Mouse (Mus musculus): Measurements from ENCODE around the gene C1qtnf7. TPM values are rescaled to one million over a fixed set of nuclear protein-coding genes. Genes with fewer than 3 reads are reported as not detected.

Gene C1qtnf7
- polyA plus RNA-seq, 1 experiment from 2014 or later, result 3.8 TPM

DNA sequence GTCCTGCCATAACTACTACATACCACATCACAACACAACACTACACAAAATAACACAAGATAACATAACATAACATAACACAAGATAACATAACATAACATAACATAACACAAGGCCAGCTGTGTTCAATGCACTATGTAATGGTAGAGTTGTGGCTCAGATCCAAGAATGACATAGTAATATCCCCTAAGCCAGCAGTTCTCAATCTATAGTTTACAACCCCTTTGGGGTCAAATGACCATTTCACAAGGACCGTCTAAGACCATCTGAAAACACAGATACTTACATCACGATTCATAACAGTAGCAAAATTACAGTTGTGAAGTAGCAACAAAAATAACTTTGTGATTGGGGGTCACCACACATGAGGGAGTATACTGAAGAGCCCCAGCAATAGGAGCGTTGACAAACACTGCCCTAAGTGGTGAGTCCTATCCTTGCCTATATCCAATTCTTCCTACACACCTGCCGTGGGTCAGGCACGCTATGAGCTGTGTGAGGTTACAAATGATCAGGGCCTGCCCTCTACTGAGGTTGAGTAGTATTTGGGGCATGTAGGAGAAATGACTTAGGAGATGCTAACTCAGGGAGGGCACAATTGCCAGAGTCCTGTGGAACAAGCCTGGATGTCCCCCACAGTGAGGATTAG lies 73.6 kb downstream of the C1qtnf7 start:
- no peak for TF ChIP-seq CTCF (IDR thresholded peaks at IDR 0.05; ENCODE audit: low read depth)
- ATAC-seq, result no peak
- Histone ChIP-seq H3K4me3 (ENCODE audit: low read depth, low read length) (no peak overlapping the region), H3K27ac (ENCODE audit: low read depth, low read length) (no peak overlapping the region), H3K27me3 (replicated peaks; ENCODE audit: control insufficient read depth, insufficient read depth, low read length) (no peaks in the 10 kb centered on the region), H3K36me3 (ENCODE audit: control insufficient read depth, insufficient read depth) (no peaks in the 10 kb centered on the region), H3K9me3 (ENCODE audit: control insufficient read depth) (no peaks in the 10 kb centered on the region), H3K4me2 (replicated peaks; ENCODE audit: low read depth) (no peak overlapping the region), H3K9ac (ENCODE audit: low read depth, low read length) (no peak overlapping the region), H3K4me1 (replicated peaks; ENCODE audit: control insufficient read depth, insufficient read depth, low read length) (no peaks in the 10 kb centered on the region)
- WGBS, result 79% methylated on average over 5 of the region's 5 CpGs

DNA sequence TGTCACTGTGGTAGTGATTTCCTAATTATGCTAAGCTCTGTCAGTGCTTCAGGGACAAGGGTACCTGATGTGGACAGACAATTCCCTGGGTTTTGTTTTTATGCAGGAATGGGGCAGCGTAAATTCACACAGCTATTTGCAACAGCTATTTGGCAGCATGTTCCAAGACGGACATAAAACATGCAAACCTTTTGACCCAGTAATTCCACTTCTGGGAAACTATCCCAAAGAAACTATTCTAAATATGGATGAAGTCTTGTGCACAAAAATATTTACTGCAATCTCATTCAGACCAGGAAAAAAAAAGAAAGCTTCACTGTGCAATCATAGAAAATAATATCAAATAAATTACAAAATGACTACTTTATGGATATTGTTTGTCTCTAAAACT lies 74.1 kb downstream of the C1qtnf7 start:
- Histone ChIP-seq H3K9ac (ENCODE audit: low read depth, low read length) (no peak overlapping the region), H3K27me3 (replicated peaks; ENCODE audit: control insufficient read depth, insufficient read depth, low read length) (no peaks in the 10 kb centered on the region), H3K4me1 (replicated peaks; ENCODE audit: control insufficient read depth, insufficient read depth, low read length) (no peaks in the 10 kb centered on the region), H3K4me2 (replicated peaks; ENCODE audit: low read depth) (no peak overlapping the region), H3K9me3 (ENCODE audit: control insufficient read depth) (no peaks in the 10 kb centered on the region), H3K27ac (ENCODE audit: low read depth, low read length) (no peak overlapping the region), H3K36me3 (ENCODE audit: control insufficient read depth, insufficient read depth) (no peaks in the 10 kb centered on the region), H3K4me3 (ENCODE audit: low read depth, low read length) (no peak overlapping the region)
- ATAC-seq, result no peak
- TF ChIP-seq CTCF (IDR thresholded peaks at IDR 0.05; ENCODE audit: low read depth), result no peak
- WGBS, result 61% methylated on average over 2 of the region's 2 CpGs

DNA sequence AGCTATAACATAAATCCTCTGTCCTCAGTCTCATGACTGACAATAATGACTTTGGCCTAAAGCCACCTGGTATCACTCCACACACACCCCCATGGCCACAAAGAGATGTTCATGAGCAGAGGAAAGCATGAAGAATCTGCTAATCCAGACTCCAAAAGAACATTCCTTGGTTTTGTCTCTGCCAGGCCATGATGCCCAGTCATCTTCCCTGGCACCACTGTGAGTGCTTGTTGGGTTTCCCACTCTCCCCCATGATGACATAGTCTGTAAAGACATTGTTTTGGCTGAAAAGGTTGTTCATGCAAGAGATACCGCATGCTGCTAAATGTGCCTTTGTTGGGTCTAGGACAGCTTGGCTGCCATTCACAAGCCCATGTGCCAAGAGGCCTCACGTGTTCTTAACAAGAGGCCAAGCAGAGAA lies 75.0 kb downstream of the C1qtnf7 start:
- Histone ChIP-seq H3K4me1 (replicated peaks; ENCODE audit: control insufficient read depth, insufficient read depth, low read length) (no peaks in the 10 kb centered on the region), H3K9me3 (ENCODE audit: control insufficient read depth) (no peaks in the 10 kb centered on the region)

DNA sequence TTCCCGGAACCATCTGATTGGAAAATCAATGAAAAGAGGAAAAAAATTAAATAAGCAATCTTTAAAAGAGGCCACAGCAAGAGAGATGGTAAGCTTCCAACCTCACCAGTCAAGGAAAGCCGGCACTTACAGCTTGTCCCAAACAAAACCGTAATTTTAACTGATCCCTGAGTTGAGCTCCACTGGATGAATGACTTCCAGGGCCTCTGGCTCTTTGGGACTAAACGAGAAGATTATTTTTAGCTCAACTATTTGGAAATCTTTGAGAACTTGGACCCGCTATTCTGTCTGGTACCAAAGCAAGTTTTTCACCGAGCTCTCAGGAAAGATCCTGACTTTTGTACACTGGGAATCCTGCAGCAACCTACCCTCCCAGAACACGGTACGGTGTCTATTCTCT lies 86.3 kb downstream of the C1qtnf7 start:
- Histone ChIP-seq H3K4me2 (replicated peaks; ENCODE audit: low read depth) (no peak overlapping the region), H3K27ac (ENCODE audit: low read depth, low read length) (no peak overlapping the region), H3K27me3 (replicated peaks; ENCODE audit: control insufficient read depth, insufficient read depth, low read length) (no peaks in the 10 kb centered on the region), H3K9me3 (ENCODE audit: control insufficient read depth) (no peaks in the 10 kb centered on the region), H3K4me3 (ENCODE audit: low read depth, low read length) (no peak overlapping the region), H3K9ac (ENCODE audit: low read depth, low read length) (no peak overlapping the region), H3K36me3 (ENCODE audit: control insufficient read depth, insufficient read depth) (no peaks in the 10 kb centered on the region), H3K4me1 (replicated peaks; ENCODE audit: control insufficient read depth, insufficient read depth, low read length) (no peaks in the 10 kb centered on the region)
- no peak for TF ChIP-seq CTCF (IDR thresholded peaks at IDR 0.05; ENCODE audit: low read depth)
- WGBS, result 72% methylated on average over 8 of the region's 8 CpGs
- ATAC-seq, result no peak

More for the DNA sequence above, 75.0 kb downstream of the C1qtnf7 start:
- no peaks in the 10 kb centered on the region for H3K36me3 ChIP-seq (ENCODE audit: control insufficient read depth, insufficient read depth)
- no peak for TF ChIP-seq CTCF (IDR thresholded peaks at IDR 0.05; ENCODE audit: low read depth)
- no peak overlapping the region for H3K4me3 ChIP-seq (ENCODE audit: low read depth, low read length)
- no peaks in the 10 kb centered on the region for H3K27me3 ChIP-seq (replicated peaks; ENCODE audit: control insufficient read depth, insufficient read depth, low read length)
- no peak overlapping the region for H3K4me2 ChIP-seq (replicated peaks; ENCODE audit: low read depth)
- 88% methylated on average over 2 of the region's 2 CpGs for WGBS
- no peak overlapping the region for H3K27ac ChIP-seq (ENCODE audit: low read depth, low read length)
- ATAC-seq, result no peak
- H3K9ac ChIP-seq (ENCODE audit: low read depth, low read length), result no peak overlapping the region

DNA sequence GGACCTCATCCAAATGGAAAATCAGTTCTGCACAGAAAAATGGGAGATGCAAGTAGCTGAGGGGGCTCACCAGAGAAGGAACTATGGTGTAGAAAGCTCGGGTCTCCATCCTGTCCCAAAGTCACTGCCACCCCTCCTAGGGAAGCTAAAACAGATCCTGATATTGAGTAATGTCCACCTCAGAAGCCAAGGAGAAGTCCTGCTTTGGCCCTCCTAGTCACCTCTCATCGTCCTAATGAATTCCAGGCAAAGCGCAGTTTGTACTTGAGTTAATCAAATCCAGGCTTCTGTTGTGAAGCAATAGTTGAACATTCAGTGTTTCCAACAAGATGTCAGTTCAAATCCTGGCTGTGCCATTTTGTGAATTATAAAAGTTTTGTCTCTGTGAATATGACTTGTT lies 87.2 kb downstream of the C1qtnf7 start:
- Histone ChIP-seq H3K9me3 (ENCODE audit: control insufficient read depth) (no peaks in the 10 kb centered on the region), H3K27ac (ENCODE audit: low read depth, low read length) (no peak overlapping the region), H3K9ac (ENCODE audit: low read depth, low read length) (no peak overlapping the region), H3K4me1 (replicated peaks; ENCODE audit: control insufficient read depth, insufficient read depth, low read length) (no peaks in the 10 kb centered on the region), H3K27me3 (replicated peaks; ENCODE audit: control insufficient read depth, insufficient read depth, low read length) (no peaks in the 10 kb centered on the region), H3K4me3 (ENCODE audit: low read depth, low read length) (no peak overlapping the region), H3K36me3 (ENCODE audit: control insufficient read depth, insufficient read depth) (no peaks in the 10 kb centered on the region), H3K4me2 (replicated peaks; ENCODE audit: low read depth) (no peak overlapping the region)
- TF ChIP-seq CTCF (IDR thresholded peaks at IDR 0.05; ENCODE audit: low read depth), result no peak
- WGBS, result 89% methylated on average over 3 of the region's 3 CpGs
- ATAC-seq, result no peak

DNA sequence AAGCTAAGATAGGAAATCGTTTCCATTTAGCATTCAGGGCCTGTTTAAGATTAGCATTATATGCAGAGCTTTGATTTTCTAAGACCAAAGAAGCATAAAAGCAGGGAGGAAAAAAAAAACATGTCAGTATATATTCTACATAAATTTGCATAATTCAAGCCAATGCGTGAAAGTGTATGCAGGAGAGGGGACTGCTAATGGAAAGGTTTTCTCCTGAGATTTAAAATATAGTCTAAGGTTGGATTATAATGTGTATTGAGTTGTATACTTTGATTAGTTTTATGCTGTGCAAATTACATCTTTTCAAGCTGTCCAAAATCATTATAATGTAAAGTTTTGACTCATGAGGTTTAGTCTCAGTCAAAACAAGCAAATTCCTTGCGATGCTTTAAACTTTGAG lies 88.2 kb downstream of the C1qtnf7 start:
- no peak for ATAC-seq
- Histone ChIP-seq H3K4me2 (replicated peaks; ENCODE audit: low read depth) (no peak overlapping the region), H3K4me1 (replicated peaks; ENCODE audit: control insufficient read depth, insufficient read depth, low read length) (no peaks in the 10 kb centered on the region), H3K9ac (ENCODE audit: low read depth, low read length) (no peak overlapping the region), H3K4me3 (ENCODE audit: low read depth, low read length) (no peak overlapping the region), H3K27me3 (replicated peaks; ENCODE audit: control insufficient read depth, insufficient read depth, low read length) (no peaks in the 10 kb centered on the region), H3K27ac (ENCODE audit: low read depth, low read length) (no peak overlapping the region), H3K36me3 (ENCODE audit: control insufficient read depth, insufficient read depth) (no peaks in the 10 kb centered on the region), H3K9me3 (ENCODE audit: control insufficient read depth) (no peaks in the 10 kb centered on the region)
- WGBS, result 91% methylated on average over 3 of the region's 3 CpGs
- no peak for TF ChIP-seq CTCF (IDR thresholded peaks at IDR 0.05; ENCODE audit: low read depth)

DNA sequence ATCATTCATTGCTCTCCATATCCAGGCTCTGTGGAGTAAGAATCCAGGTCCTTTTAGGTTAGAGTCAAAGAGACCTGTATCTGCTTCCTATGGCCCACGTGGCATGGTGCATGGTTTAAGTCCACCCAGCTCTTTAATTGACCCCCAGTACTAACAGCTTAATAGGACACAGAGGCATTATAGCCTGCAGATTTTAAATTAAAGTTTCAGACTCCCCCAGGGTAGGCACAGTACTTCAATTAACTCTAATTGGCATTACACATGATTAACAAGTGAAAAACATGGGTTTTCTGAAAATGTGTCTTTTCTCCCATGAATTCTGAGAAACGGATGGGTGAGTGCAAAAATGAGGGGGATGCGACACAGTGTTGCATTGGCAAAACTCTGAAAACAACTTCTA lies 92.7 kb downstream of the C1qtnf7 start:
- H3K9ac ChIP-seq (ENCODE audit: low read depth, low read length), result no peak overlapping the region
- no peak overlapping the region for H3K4me2 ChIP-seq (replicated peaks; ENCODE audit: low read depth)
- H3K9me3 ChIP-seq (ENCODE audit: control insufficient read depth), result no peaks in the 10 kb centered on the region
- no peak overlapping the region for H3K27ac ChIP-seq (ENCODE audit: low read depth, low read length)
- no peak for TF ChIP-seq CTCF (IDR thresholded peaks at IDR 0.05; ENCODE audit: low read depth)
- WGBS, result 88% methylated on average over 3 of the region's 3 CpGs
- no peaks in the 10 kb centered on the region for H3K36me3 ChIP-seq (ENCODE audit: control insufficient read depth, insufficient read depth)
- H3K4me3 ChIP-seq (ENCODE audit: low read depth, low read length), result no peak overlapping the region
- no peak for ATAC-seq
- H3K27me3 ChIP-seq (replicated peaks; ENCODE audit: control insufficient read depth, insufficient read depth, low read length), result no peaks in the 10 kb centered on the region
- H3K4me1 ChIP-seq (replicated peaks; ENCODE audit: control insufficient read depth, insufficient read depth, low read length), result no peaks in the 10 kb centered on the region

Data from intestine, postnatal 0 days (tissue).